Mouse (Mus musculus): ENCODE measurements around the gene Ddx47. TPM values are rescaled to one million over a fixed set of nuclear protein-coding genes. Genes with fewer than 3 reads are reported as not detected.

The Ddx47 gene
- total and polyA plus RNA-seq, 3 experiments: 12.5 to 133 (median 81.3) TPM

GRCm38 (mm10) chr6:135048956-135049355, 37.5 kb downstream of the Ddx47 start:
- Histone ChIP-seq H3K9me3 (replicated peaks) (no peaks in the 10 kb centered on the region), H3K4me3 (ENCODE audit: low read depth, low read length) (no peak overlapping the region), H3K4me1 (ENCODE audit: insufficient read depth, low read depth, low read length) (peaks cover 5% of the 10 kb centered on the region; the same call in 1 of the 2 replicates), H3K36me3 (replicated peaks) (no peaks in the 10 kb centered on the region), H3K27me3 (ENCODE audit: insufficient read depth, low read length) (peaks cover 3% of the 10 kb centered on the region)
- no peak for ATAC-seq (ENCODE audit: extremely low read depth, insufficient number of reproducible peaks, low FRiP score, poor library complexity, severe bottlenecking)
- DNase-seq (ENCODE audit: low spot score): no peak
- no peak for TF ChIP-seq TAL1 (conservative IDR thresholded peaks at IDR 0.05; ENCODE audit: low read depth, low read length)
- no peak for TF ChIP-seq CTCF (IDR thresholded peaks at IDR 0.05; ENCODE audit: low read depth, low read length)
- TF ChIP-seq GATA1 (IDR thresholded peaks at IDR 0.05; ENCODE audit: borderline replicate concordance, low read length): no peak
- TF ChIP-seq GATA2 (IDR thresholded peaks at IDR 0.05; ENCODE audit: borderline replicate concordance, low read depth, low read length): no peak
- no peak for TF ChIP-seq POLR2AphosphoS5 (IDR thresholded peaks at IDR 0.05; ENCODE audit: insufficient replicate concordance, low read depth, low read length)

DNA sequence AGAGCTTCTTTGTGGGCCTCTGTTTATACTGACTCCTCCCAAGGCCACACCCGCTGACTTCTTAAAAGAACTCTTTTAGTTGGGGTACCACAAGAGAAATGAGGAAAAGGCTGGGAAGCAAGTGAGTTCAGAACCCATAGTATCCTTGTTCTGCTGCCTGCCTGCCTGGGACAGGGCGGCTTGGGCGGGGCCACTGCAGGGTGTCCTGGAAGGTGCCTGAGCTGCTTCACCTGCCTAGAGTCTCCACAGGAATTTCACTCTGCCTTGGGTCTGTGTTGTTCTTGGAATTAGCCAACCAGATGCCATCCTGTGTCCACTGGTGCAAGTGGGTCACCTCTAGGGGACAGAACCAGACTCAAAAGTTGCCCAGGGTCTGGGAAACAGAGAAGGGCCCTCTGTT, 42.4 kb downstream of the Ddx47 start:
- TF ChIP-seq POLR2AphosphoS5 (IDR thresholded peaks at IDR 0.05; ENCODE audit: insufficient replicate concordance, low read depth, low read length) (no peak), TAL1 (conservative IDR thresholded peaks at IDR 0.05; ENCODE audit: low read depth, low read length) (no peak), CTCF (IDR thresholded peaks at IDR 0.05; ENCODE audit: low read depth, low read length) (no peak), GATA2 (IDR thresholded peaks at IDR 0.05; ENCODE audit: borderline replicate concordance, low read depth, low read length) (no peak), GATA1 (IDR thresholded peaks at IDR 0.05; ENCODE audit: borderline replicate concordance, low read length) (no peak)
- ATAC-seq (ENCODE audit: extremely low read depth, insufficient number of reproducible peaks, low FRiP score, poor library complexity, severe bottlenecking): no peak
- Histone ChIP-seq H3K27me3 (ENCODE audit: insufficient read depth, low read length) (peaks cover 4% of the 10 kb centered on the region; the same call in 1 of the 2 replicates), H3K4me1 (ENCODE audit: insufficient read depth, low read depth, low read length) (no peaks in the 10 kb centered on the region), H3K9me3 (replicated peaks) (no peaks in the 10 kb centered on the region), H3K36me3 (replicated peaks) (no peaks in the 10 kb centered on the region), H3K4me3 (ENCODE audit: low read depth, low read length) (no peak overlapping the region)
- DNase-seq (ENCODE audit: low spot score): no peak

DNA sequence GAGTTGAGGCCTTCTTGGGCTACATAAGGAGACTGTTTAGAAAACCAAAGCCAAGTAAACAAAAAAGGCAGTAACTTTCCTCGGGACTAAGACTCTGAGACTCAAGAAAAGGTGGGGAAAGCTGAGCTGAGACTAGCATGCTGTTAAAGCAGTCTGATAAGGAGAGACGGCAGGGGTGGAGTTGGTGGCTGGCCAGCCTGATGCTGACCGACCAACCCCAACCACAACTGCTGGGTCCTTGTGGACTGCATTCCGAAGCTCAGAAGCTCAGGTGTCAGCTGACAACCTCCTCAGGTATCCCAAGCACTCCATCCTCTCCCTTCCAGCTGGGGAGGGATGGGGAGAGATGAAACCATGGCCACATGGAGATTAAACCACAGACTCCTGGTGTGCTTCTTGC, 44.5 kb downstream of the Ddx47 start:
- Histone ChIP-seq H3K27me3 (ENCODE audit: insufficient read depth, low read length) (peaks cover 4% of the 10 kb centered on the region; the same call in 1 of the 2 replicates), H3K9me3 (replicated peaks) (no peaks in the 10 kb centered on the region), H3K4me1 (ENCODE audit: insufficient read depth, low read depth, low read length) (no peaks in the 10 kb centered on the region), H3K4me3 (ENCODE audit: low read depth, low read length) (no peak overlapping the region), H3K36me3 (replicated peaks) (no peaks in the 10 kb centered on the region)
- no peak for ATAC-seq (ENCODE audit: extremely low read depth, insufficient number of reproducible peaks, low FRiP score, poor library complexity, severe bottlenecking)
- no peak for TF ChIP-seq GATA1 (IDR thresholded peaks at IDR 0.05; ENCODE audit: borderline replicate concordance, low read length)
- TF ChIP-seq GATA2 (IDR thresholded peaks at IDR 0.05; ENCODE audit: borderline replicate concordance, low read depth, low read length): no peak
- TF ChIP-seq CTCF (IDR thresholded peaks at IDR 0.05; ENCODE audit: low read depth, low read length): no peak
- no peak for TF ChIP-seq TAL1 (conservative IDR thresholded peaks at IDR 0.05; ENCODE audit: low read depth, low read length)
- TF ChIP-seq POLR2AphosphoS5 (IDR thresholded peaks at IDR 0.05; ENCODE audit: insufficient replicate concordance, low read depth, low read length): no peak
- DNase-seq (ENCODE audit: low spot score): no peak

GRCm38 (mm10) chr6:135060728-135061127, 49.3 kb downstream of the Ddx47 start:
- no peaks in the 10 kb centered on the region for H3K36me3 ChIP-seq (replicated peaks)
- TF ChIP-seq TAL1 (conservative IDR thresholded peaks at IDR 0.05; ENCODE audit: low read depth, low read length) (no peak), CTCF (IDR thresholded peaks at IDR 0.05; ENCODE audit: low read depth, low read length) (no peak), POLR2AphosphoS5 (IDR thresholded peaks at IDR 0.05; ENCODE audit: insufficient replicate concordance, low read depth, low read length) (no peak), GATA1 (IDR thresholded peaks at IDR 0.05; ENCODE audit: borderline replicate concordance, low read length) (no peak), GATA2 (IDR thresholded peaks at IDR 0.05; ENCODE audit: borderline replicate concordance, low read depth, low read length) (no peak)
- no peaks in the 10 kb centered on the region for H3K4me1 ChIP-seq (ENCODE audit: insufficient read depth, low read depth, low read length)
- H3K27me3 ChIP-seq (ENCODE audit: insufficient read depth, low read length): no peaks in the 10 kb centered on the region; the same call in 1 of the 2 replicates
- DNase-seq (ENCODE audit: low spot score): no peak
- no peaks in the 10 kb centered on the region for H3K9me3 ChIP-seq (replicated peaks)
- ATAC-seq (ENCODE audit: extremely low read depth, insufficient number of reproducible peaks, low FRiP score, poor library complexity, severe bottlenecking): no peak
- H3K4me3 ChIP-seq (ENCODE audit: low read depth, low read length): no peak overlapping the region

DNA sequence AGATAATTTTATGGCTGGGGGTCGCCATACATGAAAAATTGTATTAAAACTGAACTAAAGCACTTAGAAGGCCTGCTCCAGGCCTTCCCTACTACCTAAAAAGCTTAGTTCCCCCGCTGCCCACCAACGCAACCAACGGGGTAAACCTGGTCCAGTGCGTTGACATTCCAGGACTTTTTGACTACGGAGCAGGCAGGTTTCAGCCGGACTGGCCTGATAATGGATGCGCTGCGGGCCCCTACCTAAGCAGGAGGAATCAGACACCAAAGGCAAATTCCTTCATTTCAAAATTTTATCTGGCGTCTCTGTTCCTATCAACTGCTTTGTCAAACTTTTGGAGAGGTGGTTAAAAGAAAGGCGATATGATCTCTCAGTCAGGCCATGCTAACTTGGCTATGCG, 53.2 kb downstream of the Ddx47 start:
- no peak for DNase-seq (ENCODE audit: low spot score)
- no peaks in the 10 kb centered on the region; the same call in 1 of the 2 replicates for H3K27me3 ChIP-seq (ENCODE audit: insufficient read depth, low read length)
- no peak for ATAC-seq (ENCODE audit: extremely low read depth, insufficient number of reproducible peaks, low FRiP score, poor library complexity, severe bottlenecking)
- no peak for TF ChIP-seq GATA2 (IDR thresholded peaks at IDR 0.05; ENCODE audit: borderline replicate concordance, low read depth, low read length)
- TF ChIP-seq GATA1 (IDR thresholded peaks at IDR 0.05; ENCODE audit: borderline replicate concordance, low read length): no peak
- TF ChIP-seq TAL1 (conservative IDR thresholded peaks at IDR 0.05; ENCODE audit: low read depth, low read length): no peak
- TF ChIP-seq CTCF (IDR thresholded peaks at IDR 0.05; ENCODE audit: low read depth, low read length): no peak
- no peak for TF ChIP-seq POLR2AphosphoS5 (IDR thresholded peaks at IDR 0.05; ENCODE audit: insufficient replicate concordance, low read depth, low read length)
- H3K36me3 ChIP-seq (replicated peaks): no peaks in the 10 kb centered on the region
- H3K9me3 ChIP-seq (replicated peaks): no peaks in the 10 kb centered on the region
- no peak overlapping the region for H3K4me3 ChIP-seq (ENCODE audit: low read depth, low read length)
- no peaks in the 10 kb centered on the region for H3K4me1 ChIP-seq (ENCODE audit: insufficient read depth, low read depth, low read length)

DNA sequence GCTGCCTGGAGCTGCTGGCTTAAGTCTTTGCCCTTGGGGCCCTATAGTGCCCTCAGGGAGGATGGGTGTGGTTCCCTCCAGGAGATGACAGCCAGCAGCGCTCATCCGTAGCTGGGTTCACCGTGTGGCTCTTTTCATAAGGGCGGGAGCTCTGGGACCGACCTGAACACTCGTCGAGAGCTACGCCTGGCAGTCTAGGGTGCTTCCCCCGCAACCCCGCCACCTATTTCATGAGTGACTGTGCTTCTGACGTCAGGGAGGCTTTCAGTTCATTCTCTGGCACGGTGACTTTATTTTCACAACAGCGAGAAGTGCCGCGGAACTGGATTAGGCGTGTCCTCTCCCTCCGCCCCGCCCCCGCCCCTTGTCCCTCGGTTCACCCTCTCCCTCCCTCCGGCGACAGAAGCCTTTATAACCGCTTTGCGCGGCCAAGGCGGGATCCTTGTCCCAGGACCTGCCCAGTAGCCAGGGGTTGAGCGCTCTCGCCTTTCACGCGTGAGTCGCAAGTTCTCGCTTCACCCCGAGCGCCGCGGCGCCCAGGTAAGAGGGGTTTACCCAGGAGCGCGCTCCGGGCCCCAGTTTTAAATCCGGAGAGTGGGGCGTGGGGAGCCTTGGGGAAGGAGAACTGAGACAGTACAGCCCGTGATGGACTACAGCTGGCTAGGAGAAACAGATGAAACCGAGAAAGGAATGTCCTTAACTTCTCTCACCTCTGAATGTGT, 54.0 kb downstream of the Ddx47 start, which contains the start of gene Gprc5a:
Gprc5a (plus strand) TSS at position 416 of the 722 bp plus-strand sequence.
- Histone ChIP-seq H3K36me3 (replicated peaks) (no peaks in the 10 kb centered on the region), H3K9me3 (replicated peaks) (no peaks in the 10 kb centered on the region), H3K4me3 (ENCODE audit: low read depth, low read length) (no peak within 1 kb of the TSS), H3K27me3 (ENCODE audit: insufficient read depth, low read length) (no peaks in the 10 kb centered on the region; the same call in 1 of the 2 replicates), H3K4me1 (ENCODE audit: insufficient read depth, low read depth, low read length) (no peaks in the 10 kb centered on the region)
- no peak for ATAC-seq (ENCODE audit: extremely low read depth, insufficient number of reproducible peaks, low FRiP score, poor library complexity, severe bottlenecking)
- TF ChIP-seq CTCF (IDR thresholded peaks at IDR 0.05; ENCODE audit: low read depth, low read length) (no peak), TAL1 (conservative IDR thresholded peaks at IDR 0.05; ENCODE audit: low read depth, low read length) (no peak), GATA1 (IDR thresholded peaks at IDR 0.05; ENCODE audit: borderline replicate concordance, low read length) (no peak), GATA2 (IDR thresholded peaks at IDR 0.05; ENCODE audit: borderline replicate concordance, low read depth, low read length) (no peak), POLR2AphosphoS5 (IDR thresholded peaks at IDR 0.05; ENCODE audit: insufficient replicate concordance, low read depth, low read length) (no peak)
- DNase-seq (ENCODE audit: low spot score): no peak

All from G1E (cell line).